Mouse (Mus musculus) cortical plate, adult 2 months (tissue): ENCODE results near the gene Fem1b. TPM values are rescaled to one million over a fixed set of nuclear protein-coding genes. Genes with fewer than 3 reads are reported as not detected.

ENCODE experiments used
- H3K27ac ChIP-seq: fragments of 200-500 bp; 2 replicates; pipeline ENCODE4 v1.5.1; 2012; ENCODE audit warnings: low read length, control low read depth, inconsistent platforms; ENCODE audit not compliant: insufficient read depth
- H3K4me1 ChIP-seq: fragments of 200-500 bp; 2 replicates; pipeline ENCODE4 v1.6.1; 2011; ENCODE audit warnings: low read length; ENCODE audit not compliant: control insufficient read depth, insufficient read depth
- H3K4me3 ChIP-seq: fragments of 200-500 bp; 2 replicates; pipeline ENCODE4 v1.5.1; 2011; ENCODE audit warnings: mild to moderate bottlenecking, low read length, control low read depth; ENCODE audit not compliant: insufficient read depth
- CTCF ChIP-seq: fragments of 200-500 bp; IDR thresholded peaks from 2 replicates; pipeline ENCODE4 v1.5.1; 2011; ENCODE audit warnings: mild to moderate bottlenecking, control low read depth, low read length; ENCODE audit not compliant: insufficient read depth; ENCODE audit errors: extremely low read depth
- POLR2A ChIP-seq: fragments of 200-500 bp; IDR thresholded peaks from 2 replicates; pipeline ENCODE4 v1.6.1; 2011; ENCODE audit warnings: mild to moderate bottlenecking, low read length, control low read depth; ENCODE audit not compliant: insufficient read depth; ENCODE audit errors: extremely low read depth
- polyA plus RNA-seq: library from polyadenylated mRNA; depleted of rRNA; stranded (reverse); fragments of >200 nt; gene quantifications from 2 replicates; pipeline ENCODE4 v1.2.3, GENCODE M21; 2012

The Fem1b gene
- polyA plus RNA-seq, 1 experiment: 41.9 TPM

GRCm38 (mm10) chr9:62844461-62844860 is 32.7 kb upstream of the Fem1b start:
- no peak for TF ChIP-seq POLR2A
- no peak for TF ChIP-seq CTCF
- Histone ChIP-seq H3K4me1 (peaks cover 1% of the 10 kb centered on the region; the same call in 1 of the 2 replicates), H3K27ac (no peak overlapping the region), H3K4me3 (no peak overlapping the region)

- Histone ChIP-seq H3K4me1 (no peaks in the 10 kb centered on the region), H3K4me3 (no peak overlapping the region), H3K27ac (no peak overlapping the region)
- TF ChIP-seq CTCF: no peak
- no peak for TF ChIP-seq POLR2A
Measured at GRCm38 (mm10) chr9:62843356-62844024, 31.8 kb upstream of the Fem1b start.

- Histone ChIP-seq H3K4me1 (no peaks in the 10 kb centered on the region), H3K4me3 (peak overlapping the region; percentile 58), H3K27ac (no peak overlapping the region)
- TF ChIP-seq CTCF (no peak), POLR2A (no peak)
Measured at GRCm38 (mm10) chr9:62839172-62839770, 27.5 kb upstream of the Fem1b start.

GRCm38 (mm10) chr9:62838506-62839171 is 26.9 kb upstream of the Fem1b start, which contains the start of gene Cln6:
TSS of gene Cln6 (plus strand) at chr9:62838785.
- no peak within 1 kb of the TSS for H3K27ac ChIP-seq
- TF ChIP-seq POLR2A (peak; percentile 37; the same call in 1 of the 2 replicates), CTCF (no peak)
- peak within 1 kb of the TSS; percentile 58 for H3K4me3 ChIP-seq

GRCm38 (mm10) chr9:62838146-62838505 is 26.4 kb upstream of the Fem1b start:
- no peak overlapping the region for H3K27ac ChIP-seq
- TF ChIP-seq CTCF: no peak
- TF ChIP-seq POLR2A: no peak
- no peaks in the 10 kb centered on the region for H3K4me1 ChIP-seq

More at GRCm38 (mm10) chr9:62838506-62839171, 26.9 kb upstream of the Fem1b start, which contains the start of gene Cln6:
- no peaks in the 10 kb centered on the region for H3K4me1 ChIP-seq

GRCm38 (mm10) chr9:62837611-62838010 is 25.9 kb upstream of the Fem1b start:
- Histone ChIP-seq H3K4me1 (no peaks in the 10 kb centered on the region), H3K4me3 (no peak overlapping the region), H3K27ac (no peak overlapping the region)
- TF ChIP-seq CTCF (no peak), POLR2A (no peak)

More at GRCm38 (mm10) chr9:62838146-62838505, 26.4 kb upstream of the Fem1b start:
- H3K4me3 ChIP-seq: peak overlapping the region; percentile 58

- no peak for TF ChIP-seq POLR2A
- Histone ChIP-seq H3K27ac (no peak overlapping the region), H3K4me1 (no peaks in the 10 kb centered on the region)
Measured at GRCm38 (mm10) chr9:62835705-62836446, 24.1 kb upstream of the Fem1b start.

GRCm38 (mm10) chr9:62834906-62835305 is 23.2 kb upstream of the Fem1b start:
- TF ChIP-seq CTCF: no peak
- TF ChIP-seq POLR2A: no peak
- Histone ChIP-seq H3K27ac (no peak overlapping the region), H3K4me3 (no peak overlapping the region), H3K4me1 (no peaks in the 10 kb centered on the region)

More at GRCm38 (mm10) chr9:62835705-62836446, 24.1 kb upstream of the Fem1b start:
- H3K4me3 ChIP-seq: no peak overlapping the region

- H3K4me1 ChIP-seq: no peaks in the 10 kb centered on the region
- H3K27ac ChIP-seq: no peak overlapping the region
- no peak for TF ChIP-seq POLR2A
- TF ChIP-seq CTCF: no peak
- no peak overlapping the region for H3K4me3 ChIP-seq
Measured at GRCm38 (mm10) chr9:62829877-62830276, 18.1 kb upstream of the Fem1b start.

GRCm38 (mm10) chr9:62828662-62829086 is 16.9 kb upstream of the Fem1b start:
- TF ChIP-seq CTCF (peak; percentile 63), POLR2A (peak; percentile 57; the same call in 1 of the 2 replicates)
- Histone ChIP-seq H3K4me1 (no peaks in the 10 kb centered on the region), H3K4me3 (peak overlapping the region; percentile 17), H3K27ac (no peak overlapping the region)
